Mouse (Mus musculus): ENCODE measurements around the gene Card10.

Card10 gene

GRCm38 (mm10) chr15:78835200-78836085 is 32.6 kb upstream of the Card10 start:
- in situ Hi-C loops (cut with MboI, MseI): no loop called here

GRCm38 (mm10) chr15:78834233-78835005 is 31.6 kb upstream of the Card10 start:
- in situ Hi-C loops (cut with MboI, MseI): no loop called here

- in situ Hi-C loops (cut with MboI, MseI): no loop called here
These were observed 30.7 kb upstream of the Card10 start for GRCm38 (mm10) chr15:78833582-78833981.

GRCm38 (mm10) chr15:78832701-78833123 is 29.9 kb upstream of the Card10 start:
- in situ Hi-C loops (cut with MboI, MseI): no loop called here

GRCm38 (mm10) chr15:78831720-78832657 is 29.1 kb upstream of the Card10 start:
- in situ Hi-C loops (cut with MboI, MseI): no loop called here

GRCm38 (mm10) chr15:78830742-78831719 is 28.2 kb upstream of the Card10 start:
- in situ Hi-C loops (cut with MboI, MseI): no loop called here

- in situ Hi-C loops (cut with MboI, MseI): no loop called here
These were observed 26.8 kb upstream of the Card10 start for GRCm38 (mm10) chr15:78829636-78830035.

- in situ Hi-C loops (cut with MboI, MseI): no loop called here
These were observed 25.5 kb upstream of the Card10 start for GRCm38 (mm10) chr15:78828315-78828714.

- in situ Hi-C loops (cut with MboI, MseI): no loop called here
These were observed 23.7 kb upstream of the Card10 start for GRCm38 (mm10) chr15:78826213-78827204.

- in situ Hi-C loops (cut with MboI, MseI): no loop called here
These were observed 13.2 kb upstream of the Card10 start for GRCm38 (mm10) chr15:78816074-78816391.

- in situ Hi-C loops (cut with MboI, MseI): no loop called here
These were observed 12.7 kb upstream of the Card10 start for GRCm38 (mm10) chr15:78815314-78816073.

- in situ Hi-C loops (cut with MboI, MseI): no loop called here
These were observed 10.8 kb upstream of the Card10 start for GRCm38 (mm10) chr15:78813603-78814002.

GRCm38 (mm10) chr15:78810146-78810545 is 7.3 kb upstream of the Card10 start:
- in situ Hi-C loops (cut with MboI, MseI): no loop called here

- in situ Hi-C loops (cut with MboI, MseI): no loop called here
These were observed 6.9 kb upstream of the Card10 start for GRCm38 (mm10) chr15:78809739-78810138.

GRCm38 (mm10) chr15:78808980-78809379 is 6.1 kb upstream of the Card10 start:
- in situ Hi-C loops (cut with MboI, MseI): no loop called here

GRCm38 (mm10) chr15:78807141-78807540 is 4.3 kb upstream of the Card10 start:
- in situ Hi-C loops (cut with MboI, MseI): no loop called here

GRCm38 (mm10) chr15:78806614-78807013 is 3.8 kb upstream of the Card10 start:
- in situ Hi-C loops (cut with MboI, MseI): no loop called here

GRCm38 (mm10) chr15:78805351-78805750 is 2.5 kb upstream of the Card10 start:
- in situ Hi-C loops (cut with MboI, MseI): no loop called here

Data from T-helper 17 cell (primary cell).